Mouse (Mus musculus): ENCODE measurements at regions not wholly inside any gene's neighbourhood (a gene's known extent, or its start where the extent isn't known, plus 50 kb on each side); places are given as distances from the start of the nearest gene placed in this dataset.

DNA sequence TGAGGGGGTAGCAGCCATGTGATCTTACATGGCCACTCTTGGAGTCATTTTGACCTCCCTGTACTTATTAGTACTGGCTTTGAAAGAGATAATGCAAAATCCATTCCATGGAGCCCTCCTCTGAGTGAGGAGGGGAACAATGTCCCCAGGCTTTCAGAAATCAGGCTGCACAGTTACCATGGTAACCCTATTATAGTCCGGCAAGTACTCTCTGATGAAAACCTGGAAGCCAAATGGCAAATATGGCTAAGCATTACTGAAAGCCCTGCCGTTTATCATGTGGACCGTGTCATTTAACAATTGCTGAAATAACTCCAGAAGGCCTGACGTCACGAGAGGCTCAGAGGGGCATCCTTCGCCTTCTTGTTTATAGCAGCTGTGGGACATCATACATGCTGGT lies 82.5 kb upstream of the Xcl1 start:
- Histone ChIP-seq H3K9ac (ENCODE audit: low read length) (no peak overlapping the region), H3K4me3 (ENCODE audit: control insufficient read depth in 1 of 2, insufficient read depth in 1 of 2, low read depth in 1 of 2, low read length in 2 of 2) (no peak overlapping the region), H3K27me3 (ENCODE audit: control insufficient read depth, insufficient read depth, low read length) (no peaks in the 10 kb centered on the region), H3K4me2 (ENCODE audit: low read length) (no peak overlapping the region), H3K27ac (replicated peaks in 1 of 2; ENCODE audit: control insufficient read depth in 1 of 2, insufficient read depth in 1 of 2, low read depth in 2 of 2, low read length in 2 of 2) (no peak overlapping the region), H3K36me3 (ENCODE audit: control insufficient read depth, insufficient read depth, low read length) (no peaks in the 10 kb centered on the region), H3K4me1 (ENCODE audit: control insufficient read depth in 2 of 2, insufficient read depth in 2 of 2, low read length in 2 of 2) (peaks cover 13 to 22% of the 10 kb centered on the region in 2 experiments), H3K9me3 (ENCODE audit: control insufficient read depth, low read length) (no peaks in the 10 kb centered on the region)
- no peak for ATAC-seq (ENCODE audit: insufficient number of reproducible peaks, insufficient read depth, low FRiP score, low read depth)
- 85% methylated on average over 6 of the region's 6 CpGs for WGBS

DNA sequence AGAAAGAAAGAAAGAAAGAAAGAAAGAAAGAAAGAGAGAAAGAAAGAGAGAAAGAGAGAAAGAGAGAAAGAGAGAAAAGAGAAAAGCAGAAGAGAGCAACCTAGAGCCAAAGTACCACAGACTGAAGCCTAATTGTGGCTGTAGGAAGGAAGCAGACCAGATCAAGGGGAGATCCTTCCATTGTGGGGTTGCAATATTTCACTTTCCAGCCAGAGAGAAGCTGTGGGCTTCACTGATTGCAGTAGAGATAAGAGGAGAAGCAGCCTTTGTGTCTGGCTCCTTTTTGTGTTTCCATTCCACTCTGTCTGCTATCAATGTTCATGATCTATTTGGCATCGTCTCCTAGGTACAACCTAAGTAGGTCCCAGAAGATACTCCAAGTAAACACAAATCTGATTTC lies 79.0 kb upstream of the Xcl1 start:
- 84% methylated on average over 1 of the region's 1 CpGs for WGBS

DNA sequence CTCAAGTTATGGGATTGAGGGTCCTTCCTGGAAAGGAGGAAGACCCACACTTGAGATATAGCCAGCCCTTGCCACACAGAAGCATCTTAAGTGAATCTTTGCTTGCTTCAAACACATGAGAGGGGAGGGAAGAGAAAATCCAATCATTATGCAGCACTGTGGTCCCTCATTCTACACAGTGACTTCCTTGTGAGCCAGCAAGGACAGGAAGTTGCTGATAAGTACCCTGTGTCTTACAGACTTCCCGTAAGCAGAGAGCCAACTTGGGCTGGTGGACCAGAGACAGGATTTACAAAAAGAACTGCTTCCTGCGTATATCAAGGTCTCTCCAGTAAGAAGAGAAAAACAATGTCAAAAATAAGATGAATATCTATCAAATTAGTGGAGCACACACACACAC lies 78.1 kb upstream of the Xcl1 start:
- H3K9me3 ChIP-seq (ENCODE audit: control insufficient read depth, low read length), result no peaks in the 10 kb centered on the region
- H3K4me2 ChIP-seq (ENCODE audit: low read length), result no peak overlapping the region
- no peak overlapping the region for H3K27ac ChIP-seq (replicated peaks in 1 of 2; ENCODE audit: control insufficient read depth in 1 of 2, insufficient read depth in 1 of 2, low read depth in 2 of 2, low read length in 2 of 2)
- no peak for ATAC-seq (ENCODE audit: insufficient number of reproducible peaks, insufficient read depth, low FRiP score, low read depth)
- no peak overlapping the region for H3K9ac ChIP-seq (ENCODE audit: low read length)
- peaks cover 5 to 12% of the 10 kb centered on the region in 2 experiments; a peak in 3 of 4 replicates for H3K4me1 ChIP-seq (ENCODE audit: control insufficient read depth in 2 of 2, insufficient read depth in 2 of 2, low read length in 2 of 2)
- H3K27me3 ChIP-seq (ENCODE audit: control insufficient read depth, insufficient read depth, low read length), result no peaks in the 10 kb centered on the region
- 78% methylated on average over 2 of the region's 2 CpGs for WGBS
- no peak overlapping the region for H3K4me3 ChIP-seq (ENCODE audit: control insufficient read depth in 1 of 2, insufficient read depth in 1 of 2, low read depth in 1 of 2, low read length in 2 of 2)
- no peaks in the 10 kb centered on the region for H3K36me3 ChIP-seq (ENCODE audit: control insufficient read depth, insufficient read depth, low read length)

More for the DNA sequence above, 79.0 kb upstream of the Xcl1 start:
- H3K4me1 ChIP-seq (ENCODE audit: control insufficient read depth in 2 of 2, insufficient read depth in 2 of 2, low read length in 2 of 2), result peaks cover 10 to 16% of the 10 kb centered on the region in 2 experiments
- H3K9ac ChIP-seq (ENCODE audit: low read length), result no peak overlapping the region
- no peak for ATAC-seq (ENCODE audit: insufficient number of reproducible peaks, insufficient read depth, low FRiP score, low read depth)
- H3K4me2 ChIP-seq (ENCODE audit: low read length), result no peak overlapping the region
- no peak overlapping the region for H3K4me3 ChIP-seq (ENCODE audit: control insufficient read depth in 1 of 2, insufficient read depth in 1 of 2, low read depth in 1 of 2, low read length in 2 of 2)
- no peaks in the 10 kb centered on the region for H3K9me3 ChIP-seq (ENCODE audit: control insufficient read depth, low read length)
- H3K27me3 ChIP-seq (ENCODE audit: control insufficient read depth, insufficient read depth, low read length), result no peaks in the 10 kb centered on the region
- no peak overlapping the region for H3K27ac ChIP-seq (replicated peaks in 1 of 2; ENCODE audit: control insufficient read depth in 1 of 2, insufficient read depth in 1 of 2, low read depth in 2 of 2, low read length in 2 of 2)
- no peaks in the 10 kb centered on the region for H3K36me3 ChIP-seq (ENCODE audit: control insufficient read depth, insufficient read depth, low read length)

DNA sequence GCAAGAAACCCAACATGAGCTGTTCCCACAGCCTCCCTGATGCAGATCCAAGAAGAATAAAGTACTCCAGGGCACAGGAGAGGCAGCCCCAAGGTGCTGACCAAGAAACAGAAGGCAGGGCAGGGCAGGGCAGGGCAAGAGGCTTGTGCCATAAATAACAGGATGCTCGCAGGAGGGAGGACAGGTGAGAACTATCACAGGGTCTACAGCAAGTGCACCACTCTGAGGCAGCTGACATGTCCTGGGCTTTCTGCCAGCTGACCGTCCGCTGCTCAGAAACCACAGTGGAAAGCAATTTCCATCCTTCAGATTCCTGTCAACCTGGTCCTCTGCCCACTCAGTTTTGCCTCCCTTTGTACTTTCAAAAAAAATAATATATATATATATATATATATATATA lies 77.0 kb upstream of the Xcl1 start:
- Histone ChIP-seq H3K36me3 (ENCODE audit: control insufficient read depth, insufficient read depth, low read length) (no peaks in the 10 kb centered on the region), H3K27me3 (ENCODE audit: control insufficient read depth, insufficient read depth, low read length) (no peaks in the 10 kb centered on the region), H3K4me3 (ENCODE audit: control insufficient read depth in 1 of 2, insufficient read depth in 1 of 2, low read depth in 1 of 2, low read length in 2 of 2) (no peak overlapping the region), H3K4me2 (ENCODE audit: low read length) (no peak overlapping the region), H3K9ac (ENCODE audit: low read length) (no peak overlapping the region), H3K27ac (replicated peaks in 1 of 2; ENCODE audit: control insufficient read depth in 1 of 2, insufficient read depth in 1 of 2, low read depth in 2 of 2, low read length in 2 of 2) (0 out of 4 replicates have a peak overlapping the region, but pooled peaks of 1 of the 2 experiments have one; percentile 14), H3K4me1 (ENCODE audit: control insufficient read depth in 2 of 2, insufficient read depth in 2 of 2, low read length in 2 of 2) (peaks cover 5 to 12% of the 10 kb centered on the region in 2 experiments; a peak in 3 of 4 replicates), H3K9me3 (ENCODE audit: control insufficient read depth, low read length) (no peaks in the 10 kb centered on the region)
- WGBS, result 4% methylated on average over 3 of the region's 3 CpGs
- peak; percentile 68 for ATAC-seq (ENCODE audit: insufficient number of reproducible peaks, insufficient read depth, low FRiP score, low read depth)

DNA sequence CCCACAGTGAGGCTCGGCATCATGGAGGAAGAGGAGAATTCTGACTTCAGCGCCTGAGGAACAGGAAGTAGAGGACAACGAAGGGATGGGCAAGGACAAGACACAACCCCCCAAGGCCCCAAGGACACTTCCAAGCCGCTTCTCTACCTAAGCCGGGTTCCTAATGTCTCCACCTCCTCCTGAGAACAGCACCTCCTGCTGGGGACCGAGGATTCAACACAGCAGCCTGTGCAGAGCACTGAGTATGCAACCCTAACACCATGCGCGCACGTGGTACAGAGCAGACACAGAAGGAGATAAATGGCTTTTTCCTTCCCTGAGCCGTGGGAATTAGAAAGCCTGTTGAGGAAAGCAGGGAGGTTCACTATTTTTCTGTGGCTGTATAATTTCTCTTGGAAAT lies 64.2 kb upstream of the Xcl1 start:
- H3K9ac ChIP-seq (ENCODE audit: low read length), result no peak overlapping the region
- peaks cover 5 to 6% of the 10 kb centered on the region in 2 experiments for H3K4me1 ChIP-seq (ENCODE audit: control insufficient read depth in 2 of 2, insufficient read depth in 2 of 2, low read length in 2 of 2)
- no peaks in the 10 kb centered on the region for H3K9me3 ChIP-seq (ENCODE audit: control insufficient read depth, low read length)
- WGBS, result 63% methylated on average over 10 of the region's 10 CpGs
- H3K27me3 ChIP-seq (ENCODE audit: control insufficient read depth, insufficient read depth, low read length), result no peaks in the 10 kb centered on the region
- no peak overlapping the region for H3K4me2 ChIP-seq (ENCODE audit: low read length)
- ATAC-seq (ENCODE audit: insufficient number of reproducible peaks, insufficient read depth, low FRiP score, low read depth), result no peak
- H3K36me3 ChIP-seq (ENCODE audit: control insufficient read depth, insufficient read depth, low read length), result no peaks in the 10 kb centered on the region
- H3K27ac ChIP-seq (replicated peaks in 1 of 2; ENCODE audit: control insufficient read depth in 1 of 2, insufficient read depth in 1 of 2, low read depth in 2 of 2, low read length in 2 of 2), result peak overlapping the region in 1 of 2 experiments; percentile 39; a peak in 1 of 4 replicates
- H3K4me3 ChIP-seq (ENCODE audit: control insufficient read depth in 1 of 2, insufficient read depth in 1 of 2, low read depth in 1 of 2, low read length in 2 of 2), result no peak overlapping the region

DNA sequence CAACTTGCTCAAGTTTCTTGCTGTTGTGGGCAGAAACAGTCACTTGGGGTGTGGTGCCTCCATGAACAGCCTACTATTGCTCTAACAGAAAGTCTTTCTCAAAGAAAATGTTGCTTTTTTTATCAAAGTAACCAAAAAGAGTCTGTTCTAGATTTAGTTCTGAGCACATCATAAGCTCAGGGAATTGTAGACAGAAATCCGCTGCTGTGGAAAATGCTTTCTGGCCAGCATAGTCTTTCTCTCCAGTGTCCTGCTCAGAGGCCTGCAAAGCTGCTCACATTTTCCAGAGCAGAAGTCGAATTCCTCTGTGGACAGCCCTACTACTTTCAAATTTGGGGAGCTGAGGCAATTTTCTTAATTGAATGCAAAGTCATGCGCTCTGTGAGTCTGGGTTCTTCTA lies 63.3 kb upstream of the Xcl1 start:
- no peak overlapping the region for H3K4me2 ChIP-seq (ENCODE audit: low read length)
- no peak overlapping the region for H3K4me3 ChIP-seq (ENCODE audit: control insufficient read depth in 1 of 2, insufficient read depth in 1 of 2, low read depth in 1 of 2, low read length in 2 of 2)
- no peak for ATAC-seq (ENCODE audit: insufficient number of reproducible peaks, insufficient read depth, low FRiP score, low read depth)
- H3K9ac ChIP-seq (ENCODE audit: low read length), result no peak overlapping the region
- no peak overlapping the region for H3K27ac ChIP-seq (replicated peaks in 1 of 2; ENCODE audit: control insufficient read depth in 1 of 2, insufficient read depth in 1 of 2, low read depth in 2 of 2, low read length in 2 of 2)
- no peaks in the 10 kb centered on the region for H3K9me3 ChIP-seq (ENCODE audit: control insufficient read depth, low read length)
- 77% methylated on average over 3 of the region's 3 CpGs for WGBS
- peaks cover 11% of the 10 kb centered on the region in 2 experiments for H3K4me1 ChIP-seq (ENCODE audit: control insufficient read depth in 2 of 2, insufficient read depth in 2 of 2, low read length in 2 of 2)
- H3K36me3 ChIP-seq (ENCODE audit: control insufficient read depth, insufficient read depth, low read length), result no peaks in the 10 kb centered on the region
- H3K27me3 ChIP-seq (ENCODE audit: control insufficient read depth, insufficient read depth, low read length), result no peaks in the 10 kb centered on the region

DNA sequence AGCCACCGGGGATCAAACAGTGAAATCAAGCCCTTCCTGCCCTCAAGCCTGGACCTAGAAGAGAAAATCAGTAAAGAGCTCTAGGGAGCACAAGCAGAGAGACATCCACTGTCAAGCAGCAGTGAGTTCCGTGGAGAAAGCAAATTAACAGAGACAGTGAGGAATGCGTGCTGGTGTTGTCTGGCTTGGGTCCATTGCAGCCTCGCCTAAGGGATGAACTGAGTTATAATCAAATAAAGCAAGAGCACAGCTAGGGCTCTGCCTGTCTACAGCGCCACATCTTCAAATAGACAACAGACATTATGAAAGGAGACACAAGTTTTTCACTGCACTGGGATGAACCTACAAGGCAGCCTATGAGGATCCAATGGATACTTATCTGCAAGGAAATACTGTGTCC lies 62.3 kb upstream of the Xcl1 start:
- no peak overlapping the region for H3K4me3 ChIP-seq (ENCODE audit: control insufficient read depth in 1 of 2, insufficient read depth in 1 of 2, low read depth in 1 of 2, low read length in 2 of 2)
- H3K9me3 ChIP-seq (ENCODE audit: control insufficient read depth, low read length), result no peaks in the 10 kb centered on the region
- peak overlapping the region in 1 of 2 experiments; percentile 3; a peak in 1 of 4 replicates for H3K27ac ChIP-seq (replicated peaks in 1 of 2; ENCODE audit: control insufficient read depth in 1 of 2, insufficient read depth in 1 of 2, low read depth in 2 of 2, low read length in 2 of 2)
- no peak overlapping the region for H3K4me2 ChIP-seq (ENCODE audit: low read length)
- peaks cover 12 to 18% of the 10 kb centered on the region in 2 experiments for H3K4me1 ChIP-seq (ENCODE audit: control insufficient read depth in 2 of 2, insufficient read depth in 2 of 2, low read length in 2 of 2)
- no peaks in the 10 kb centered on the region for H3K36me3 ChIP-seq (ENCODE audit: control insufficient read depth, insufficient read depth, low read length)
- H3K9ac ChIP-seq (ENCODE audit: low read length), result no peak overlapping the region
- 41% methylated on average over 5 of the region's 5 CpGs for WGBS
- no peaks in the 10 kb centered on the region for H3K27me3 ChIP-seq (ENCODE audit: control insufficient read depth, insufficient read depth, low read length)
- ATAC-seq (ENCODE audit: insufficient number of reproducible peaks, insufficient read depth, low FRiP score, low read depth), result no peak

DNA sequence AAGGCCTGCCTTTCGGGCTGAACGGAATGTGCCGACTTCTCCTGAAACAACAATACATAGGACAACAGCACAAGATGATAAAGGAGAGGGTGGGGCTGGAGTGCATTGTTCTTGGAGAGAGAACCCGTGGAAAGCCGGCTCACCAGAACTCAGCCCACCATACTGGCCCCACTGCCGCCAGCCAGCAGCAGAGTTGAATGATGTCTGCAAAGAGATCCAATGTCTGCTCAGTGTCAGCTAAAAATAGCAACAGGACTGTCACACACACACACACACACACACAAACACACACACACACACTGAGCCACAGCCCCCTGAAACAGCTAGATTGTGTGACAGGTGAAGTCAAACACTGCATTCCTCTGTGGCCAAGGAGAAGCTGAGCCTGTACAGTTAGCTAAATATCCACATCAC lies 58.9 kb upstream of the Xcl1 start:
- peak; percentile 88 for ATAC-seq (ENCODE audit: insufficient number of reproducible peaks, insufficient read depth, low FRiP score, low read depth)
- Histone ChIP-seq H3K27ac (replicated peaks in 1 of 2; ENCODE audit: control insufficient read depth in 1 of 2, insufficient read depth in 1 of 2, low read depth in 2 of 2, low read length in 2 of 2) (peak overlapping the region; percentile 82 to 91), H3K9me3 (ENCODE audit: control insufficient read depth, low read length) (0 out of 2 replicates have a peak, but pooled peaks cover 3% of the 10 kb centered on the region), H3K4me3 (ENCODE audit: control insufficient read depth in 1 of 2, insufficient read depth in 1 of 2, low read depth in 1 of 2, low read length in 2 of 2) (no peak overlapping the region), H3K36me3 (ENCODE audit: control insufficient read depth, insufficient read depth, low read length) (no peaks in the 10 kb centered on the region), H3K4me2 (ENCODE audit: low read length) (peak overlapping the region; percentile 27; the same call in 1 of the 2 replicates), H3K9ac (ENCODE audit: low read length) (no peak overlapping the region), H3K27me3 (ENCODE audit: control insufficient read depth, insufficient read depth, low read length) (no peaks in the 10 kb centered on the region), H3K4me1 (ENCODE audit: control insufficient read depth in 2 of 2, insufficient read depth in 2 of 2, low read length in 2 of 2) (peaks cover 16% of the 10 kb centered on the region in 2 experiments)
- WGBS, result 3% methylated on average over 6 of the region's 6 CpGs

Measured in heart, embryonic 14.5 days (tissue).